9 mouse cellular contexts compared by ENCODE assay signal in genomic region chr16:10786782-10787547, GRCm38 (mm10). TPM values are rescaled to one million over a fixed set of nuclear protein-coding genes. Genes with fewer than 3 reads are reported as not detected.
DNase-seq lines count a peak whose midpoint lies in the region; ATAC-seq lines count a peak whose summit lies in the region.
"Had no signal": no experiment of that assay in that cellular context is flagged by ENCODE, and none has a peak within 500 bp of the region (broad histone marks: within the 10 kb centered on the region; RNA-seq: fewer than 3 reads in every experiment).

No protein-coding gene starts in this region.

- no peak overlapping the region for H3K9ac ChIP-seq in forebrain, embryonic 11.5 days (ENCODE audit: low read length)
- H3K9ac ChIP-seq in forebrain, embryonic 15.5 days (replicated peaks), result no peak overlapping the region
- no peak overlapping the region for H3K9ac ChIP-seq in heart, embryonic 16.5 days (ENCODE audit: low read length)
- H3K9ac ChIP-seq in neural tube, embryonic 15.5 days (replicated peaks), result no peak overlapping the region; the same call in 1 of the 2 replicates

- DNase-seq in forebrain, embryonic 11.5 days (ENCODE audit: low spot score), result no peak
- DNase-seq in T-cell, adult 2 months (ENCODE audit: low spot score), result no peak
- no peak for DNase-seq in ovary, adult 18-20 months (ENCODE audit: low spot score)

- peaks cover 9% of the 10 kb centered on the region; the same call in 1 of the 2 replicates for H3K4me1 ChIP-seq in forebrain, embryonic 11.5 days (replicated peaks; ENCODE audit: control insufficient read depth, insufficient read depth, low read length)
- H3K4me1 ChIP-seq in forebrain, embryonic 15.5 days, result peaks cover 19% of the 10 kb centered on the region
- H3K4me1 ChIP-seq in megakaryocyte, embryonic 14.5 days, result peaks cover 59% of the 10 kb centered on the region
- H3K4me1 ChIP-seq in heart, embryonic 16.5 days (ENCODE audit: control insufficient read depth, insufficient read depth, low read length), result peaks cover 40% of the 10 kb centered on the region
- H3K4me1 ChIP-seq in neural tube, embryonic 15.5 days, result peaks cover 38% of the 10 kb centered on the region

- H3K27ac ChIP-seq in forebrain, embryonic 11.5 days (ENCODE audit: low read depth, low read length), result no peak overlapping the region
- no peak overlapping the region for H3K27ac ChIP-seq in forebrain, embryonic 15.5 days (replicated peaks)
- peak overlapping the region; percentile 88 for H3K27ac ChIP-seq in heart, embryonic 16.5 days (ENCODE audit: low read length)
- peak overlapping the region; percentile 94 for H3K27ac ChIP-seq in neural tube, embryonic 15.5 days (replicated peaks)

- H3K36me3 ChIP-seq in forebrain, embryonic 11.5 days (ENCODE audit: control insufficient read depth, insufficient read depth, low read length), result no peaks in the 10 kb centered on the region
- H3K36me3 ChIP-seq in forebrain, embryonic 15.5 days, result no peaks in the 10 kb centered on the region
- peaks cover 10% of the 10 kb centered on the region for H3K36me3 ChIP-seq in megakaryocyte, embryonic 14.5 days (replicated peaks; ENCODE audit: low read length)
- H3K36me3 ChIP-seq in heart, embryonic 16.5 days (ENCODE audit: control insufficient read depth, insufficient read depth), result no peaks in the 10 kb centered on the region
- no peaks in the 10 kb centered on the region for H3K36me3 ChIP-seq in neural tube, embryonic 15.5 days

- ATAC-seq in forebrain, embryonic 11.5 days (replicated peaks; ENCODE audit: low FRiP score), result no peak
- ATAC-seq in forebrain, embryonic 15.5 days (replicated peaks), result no peak
- no peak for ATAC-seq in megakaryocyte, adult 5-6 weeks (ENCODE audit: poor library complexity, severe bottlenecking)
- 0 out of 2 replicates have a peak, but pooled peaks have one; percentile 7 for ATAC-seq in heart, embryonic 16.5 days (replicated peaks; ENCODE audit: extremely low read depth, insufficient read depth, low FRiP score)
- ATAC-seq in neural tube, embryonic 15.5 days (ENCODE audit: low FRiP score), result no peak

- H3K27me3 ChIP-seq in forebrain, embryonic 11.5 days (ENCODE audit: control insufficient read depth, insufficient read depth, low read length), result peaks cover 16% of the 10 kb centered on the region
- peaks cover 15% of the 10 kb centered on the region; the same call in 1 of the 2 replicates for H3K27me3 ChIP-seq in forebrain, embryonic 15.5 days
- H3K27me3 ChIP-seq in megakaryocyte, embryonic 14.5 days (replicated peaks), result peaks cover 45% of the 10 kb centered on the region
- H3K27me3 ChIP-seq in heart, embryonic 16.5 days (ENCODE audit: control insufficient read depth, insufficient read depth, low read length), result no peaks in the 10 kb centered on the region
- peaks cover 8% of the 10 kb centered on the region; the same call in 1 of the 2 replicates for H3K27me3 ChIP-seq in neural tube, embryonic 15.5 days (replicated peaks)

- no peaks in the 10 kb centered on the region for H3K9me3 ChIP-seq in forebrain, embryonic 11.5 days (ENCODE audit: control insufficient read depth, low read length)
- H3K9me3 ChIP-seq in forebrain, embryonic 15.5 days, result no peaks in the 10 kb centered on the region
- H3K9me3 ChIP-seq in megakaryocyte, embryonic 14.5 days, result no peaks in the 10 kb centered on the region
- H3K9me3 ChIP-seq in heart, embryonic 16.5 days (replicated peaks; ENCODE audit: control insufficient read depth, low read length), result no peaks in the 10 kb centered on the region
- H3K9me3 ChIP-seq in neural tube, embryonic 15.5 days (replicated peaks), result no peaks in the 10 kb centered on the region

- no peak overlapping the region for H3K4me3 ChIP-seq in forebrain, embryonic 11.5 days (ENCODE audit: low read depth, low read length)
- no peak overlapping the region for H3K4me3 ChIP-seq in forebrain, embryonic 15.5 days
- H3K4me3 ChIP-seq in megakaryocyte, embryonic 14.5 days (replicated peaks), result peak overlapping the region; percentile 99
- H3K4me3 ChIP-seq in heart, embryonic 16.5 days (ENCODE audit: low read length), result no peak overlapping the region
- no peak overlapping the region for H3K4me3 ChIP-seq in neural tube, embryonic 15.5 days (replicated peaks)

- WGBS in forebrain, embryonic 11.5 days, result 66% methylated on average over 4 of the region's 4 CpGs
- 72% methylated on average over 4 of the region's 4 CpGs for WGBS in forebrain, embryonic 15.5 days
- WGBS in heart, embryonic 16.5 days, result 45% methylated on average over 4 of the region's 4 CpGs
- WGBS in neural tube, embryonic 15.5 days, result 66% methylated on average over 4 of the region's 4 CpGs

- H3K4me2 ChIP-seq in forebrain, embryonic 11.5 days (ENCODE audit: low read depth, low read length, severe bottlenecking), result peak overlapping the region; percentile 99; the same call in 1 of the 2 replicates
- no peak overlapping the region for H3K4me2 ChIP-seq in forebrain, embryonic 15.5 days (replicated peaks)
- peak overlapping the region; percentile 97 for H3K4me2 ChIP-seq in heart, embryonic 16.5 days (ENCODE audit: low read depth, low read length)
- H3K4me2 ChIP-seq in neural tube, embryonic 15.5 days, result peak overlapping the region; percentile 90

RNA-seq across cellular contexts. Expression of gene Tnp2, which starts 1.5 kb away (rescaled TPM):
- polyA plus RNA-seq in forebrain, embryonic 11.5 days (2014; fragmentation: Nextera tagmentation; extraction: Ambion mirVana), result not detected in 2 replicates
- not detected in 2 replicates for polyA plus RNA-seq in forebrain, embryonic 15.5 days (2015; fragmentation: Nextera tagmentation; extraction: Ambion mirVana)
- not detected in 2 replicates for polyA plus RNA-seq in megakaryocyte, embryonic 14.5 days (2012; ENCODE audit: insufficient read depth, low replicate concordance)
- total RNA-seq in megakaryocyte, adult 5-6 weeks (2015), result not detected in 2 replicates
- not detected in 2 replicates for total RNA-seq in megakaryocyte, adult 5-6 weeks (2017)
- polyA plus RNA-seq in heart, embryonic 16.5 days (2015; fragmentation: Nextera tagmentation; extraction: Ambion mirVana), result 0.47 TPM in 1 of 2 replicates, not detected in the other
- polyA plus RNA-seq in neural tube, embryonic 15.5 days (2015; fragmentation: Nextera tagmentation; extraction: Ambion mirVana), result not detected in 2 replicates
- total RNA-seq: hematopoietic stem cell, adult 5-6 weeks had no signal

RNA-seq across cellular contexts. Expression of gene Socs1, which starts 1.6 kb away (rescaled TPM):
- polyA plus RNA-seq in forebrain, embryonic 11.5 days (2014; fragmentation: Nextera tagmentation; extraction: Ambion mirVana), result 3.0 and 3.2 TPM in 2 replicates
- polyA plus RNA-seq in forebrain, embryonic 15.5 days (2015; fragmentation: Nextera tagmentation; extraction: Ambion mirVana), result 1.7 and 2.1 TPM in 2 replicates
- polyA plus RNA-seq in megakaryocyte, embryonic 14.5 days (2012; ENCODE audit: insufficient read depth, low replicate concordance), result 13.2 and 35.3 TPM in 2 replicates
- total RNA-seq in megakaryocyte, adult 5-6 weeks (2015), result 0.54 and 0.59 TPM in 2 replicates
- 0.73 and 1.7 TPM in 2 replicates for total RNA-seq in megakaryocyte, adult 5-6 weeks (2017)
- polyA plus RNA-seq in heart, embryonic 16.5 days (2015; fragmentation: Nextera tagmentation; extraction: Ambion mirVana), result 5.5 and 11.6 TPM in 2 replicates
- 5.7 and 11.9 TPM in 2 replicates for polyA plus RNA-seq in neural tube, embryonic 15.5 days (2015; fragmentation: Nextera tagmentation; extraction: Ambion mirVana)

RNA-seq across cellular contexts. Expression of gene Prm3, which starts 3.7 kb away (rescaled TPM):
- not detected in 2 replicates for polyA plus RNA-seq in forebrain, embryonic 11.5 days (2014; fragmentation: Nextera tagmentation; extraction: Ambion mirVana)
- not detected in 2 replicates for polyA plus RNA-seq in forebrain, embryonic 15.5 days (2015; fragmentation: Nextera tagmentation; extraction: Ambion mirVana)
- polyA plus RNA-seq in megakaryocyte, embryonic 14.5 days (2012; ENCODE audit: insufficient read depth, low replicate concordance), result not detected in 2 replicates
- not detected in 2 replicates for total RNA-seq in megakaryocyte, adult 5-6 weeks (2015)
- not detected in 2 replicates for total RNA-seq in megakaryocyte, adult 5-6 weeks (2017)
- not detected in 2 replicates for polyA plus RNA-seq in heart, embryonic 16.5 days (2015; fragmentation: Nextera tagmentation; extraction: Ambion mirVana)
- polyA plus RNA-seq in neural tube, embryonic 15.5 days (2015; fragmentation: Nextera tagmentation; extraction: Ambion mirVana), result not detected in 2 replicates
- total RNA-seq: hematopoietic stem cell, adult 5-6 weeks had no signal

RNA-seq across cellular contexts. Expression of gene Prm2, which starts 9.0 kb away (rescaled TPM):
- polyA plus RNA-seq in forebrain, embryonic 11.5 days (2014; fragmentation: Nextera tagmentation; extraction: Ambion mirVana), result not detected in 2 replicates
- not detected in 2 replicates for polyA plus RNA-seq in forebrain, embryonic 15.5 days (2015; fragmentation: Nextera tagmentation; extraction: Ambion mirVana)
- polyA plus RNA-seq in megakaryocyte, embryonic 14.5 days (2012; ENCODE audit: insufficient read depth, low replicate concordance), result not detected in 2 replicates
- total RNA-seq in megakaryocyte, adult 5-6 weeks (2015), result not detected in 2 replicates
- total RNA-seq in megakaryocyte, adult 5-6 weeks (2017), result not detected in 2 replicates
- not detected in 2 replicates for polyA plus RNA-seq in heart, embryonic 16.5 days (2015; fragmentation: Nextera tagmentation; extraction: Ambion mirVana)
- not detected in 2 replicates for polyA plus RNA-seq in neural tube, embryonic 15.5 days (2015; fragmentation: Nextera tagmentation; extraction: Ambion mirVana)
- total RNA-seq: hematopoietic stem cell, adult 5-6 weeks had no signal

RNA-seq across cellular contexts. Expression of gene Prm1, which starts 18.7 kb away (rescaled TPM):
- polyA plus RNA-seq in forebrain, embryonic 11.5 days (2014; fragmentation: Nextera tagmentation; extraction: Ambion mirVana), result not detected in 2 replicates
- not detected in 2 replicates for polyA plus RNA-seq in forebrain, embryonic 15.5 days (2015; fragmentation: Nextera tagmentation; extraction: Ambion mirVana)
- not detected in 2 replicates for polyA plus RNA-seq in megakaryocyte, embryonic 14.5 days (2012; ENCODE audit: insufficient read depth, low replicate concordance)
- not detected in 2 replicates for total RNA-seq in megakaryocyte, adult 5-6 weeks (2015)
- not detected in 2 replicates for total RNA-seq in megakaryocyte, adult 5-6 weeks (2017)
- 0.36 and 0.58 TPM in 2 replicates for polyA plus RNA-seq in heart, embryonic 16.5 days (2015; fragmentation: Nextera tagmentation; extraction: Ambion mirVana)
- polyA plus RNA-seq in neural tube, embryonic 15.5 days (2015; fragmentation: Nextera tagmentation; extraction: Ambion mirVana), result 0.50 and 0.89 TPM in 2 replicates
- total RNA-seq: hematopoietic stem cell, adult 5-6 weeks had no signal

Comparison
In these comparisons a context has a peak if more than half of its experiments do, and no peak if none do; other contexts are left out.
1. H3K27ac ChIP-seq: peak in heart, embryonic 16.5 days (single experiment) and neural tube, embryonic 15.5 days (single experiment); none in forebrain, embryonic 11.5 days (single experiment) and forebrain, embryonic 15.5 days (single experiment).